Mouse (Mus musculus): Measurements from ENCODE around the gene Etv3.
"Not testable (repeated sequence)": the region's sequence is repeated elsewhere in the genome, so short reads cannot be mapped to it uniquely, and the experiment has no call there.

Gene Etv3

DNA sequence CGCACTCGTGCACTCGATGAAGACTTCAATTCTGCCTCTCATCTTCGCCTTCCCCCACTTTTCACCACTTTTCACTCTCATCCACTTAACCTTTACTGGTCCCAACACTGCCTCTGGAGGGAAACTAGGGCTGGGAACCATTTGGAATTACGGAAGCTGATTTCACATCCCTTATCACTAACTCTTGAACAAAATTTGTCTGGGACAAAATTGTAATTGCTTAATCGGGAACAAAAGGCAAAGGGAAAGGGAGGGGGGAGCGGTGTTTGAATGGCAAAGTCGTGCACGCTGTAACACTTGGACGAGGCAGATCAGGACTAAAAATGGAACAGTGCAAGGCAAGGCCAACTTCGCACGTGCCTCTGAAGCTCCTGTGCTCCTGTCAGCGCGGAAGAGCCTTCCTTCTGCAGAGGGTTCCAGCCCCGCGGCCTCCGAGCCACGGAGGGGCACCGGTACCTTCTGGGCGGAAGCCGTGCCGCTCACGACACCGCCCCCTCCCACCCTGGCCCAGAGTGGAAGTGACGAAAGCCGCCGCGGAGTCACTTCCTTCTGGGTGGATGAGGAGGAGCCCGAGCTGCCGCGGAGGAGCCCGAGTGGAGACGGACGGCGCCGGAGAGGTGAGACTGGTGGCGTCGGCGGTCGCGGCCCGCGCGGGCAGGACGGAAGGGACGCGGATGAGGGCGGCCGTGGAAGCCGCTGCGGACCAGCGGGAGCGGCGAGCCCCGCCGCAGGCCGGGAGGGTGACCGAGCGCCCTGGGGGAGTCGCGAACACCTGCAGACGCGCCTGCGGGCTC lies at the start of gene Etv3:
TSS of gene Etv3 (plus strand) at position 365 of the 794 bp plus-strand sequence.
- DNase-seq, result peak; percentile 91

DNA sequence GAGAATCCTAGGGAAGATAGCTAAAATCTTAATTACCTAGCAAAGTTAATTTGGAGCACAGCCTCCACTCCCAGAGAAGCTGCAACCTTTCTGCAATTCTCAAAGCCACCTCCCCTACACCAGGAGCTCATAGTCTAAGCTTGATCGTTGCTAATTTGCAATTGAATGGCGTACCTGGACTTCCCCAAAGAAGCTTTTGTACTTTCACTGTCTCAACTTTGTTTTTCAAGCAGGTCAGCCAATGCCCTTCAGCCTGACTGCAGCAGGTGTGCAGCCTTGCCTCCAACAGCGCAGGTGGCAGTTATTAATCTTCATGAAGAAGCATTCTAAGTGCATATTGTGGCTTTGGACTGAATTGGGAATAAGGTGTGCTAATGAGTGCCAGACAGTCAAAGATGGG lies 47.3 kb upstream of the Etv3 start:
- DNase-seq, result not testable (repeated sequence)

DNA sequence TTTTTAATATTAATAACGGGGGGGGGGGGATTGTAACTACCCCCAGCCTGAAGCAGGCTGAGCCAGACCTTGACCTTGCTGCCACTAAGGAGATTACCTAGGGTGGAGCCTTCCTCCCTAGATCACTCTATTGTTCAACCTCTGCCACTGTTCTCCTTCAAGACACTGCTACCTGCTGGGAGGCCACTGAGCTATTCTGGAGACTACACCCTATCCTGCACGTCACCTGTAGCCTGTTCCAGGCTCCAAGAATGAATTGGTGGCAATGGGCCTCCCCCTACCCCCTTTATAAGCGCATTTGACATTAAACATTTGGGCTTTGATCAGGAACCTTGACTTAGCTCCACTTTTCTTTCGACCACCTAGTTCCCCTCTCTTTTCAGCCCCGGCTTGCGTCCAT lies 46.6 kb upstream of the Etv3 start:
- DNase-seq, result not testable (repeated sequence)

DNA sequence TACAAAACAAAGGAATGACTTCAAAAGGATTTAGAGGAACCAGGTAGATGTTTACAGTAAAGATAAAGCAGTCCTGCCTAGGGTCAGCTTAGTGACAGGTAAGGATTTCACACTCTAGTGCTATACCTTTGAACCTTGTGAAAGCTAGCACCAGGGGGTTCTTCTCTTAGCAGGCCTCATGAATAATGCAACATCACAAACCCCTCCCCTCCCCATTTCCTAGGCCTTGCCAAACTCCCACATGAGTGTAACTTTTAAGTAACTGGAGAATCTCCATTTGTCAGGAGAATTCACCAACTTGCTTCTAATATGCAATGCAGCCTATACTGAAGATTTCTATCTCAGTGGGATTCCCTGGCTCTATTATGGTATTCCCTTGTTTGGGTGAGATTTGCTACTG lies 46.0 kb upstream of the Etv3 start:
- not testable (repeated sequence) for DNase-seq

DNA sequence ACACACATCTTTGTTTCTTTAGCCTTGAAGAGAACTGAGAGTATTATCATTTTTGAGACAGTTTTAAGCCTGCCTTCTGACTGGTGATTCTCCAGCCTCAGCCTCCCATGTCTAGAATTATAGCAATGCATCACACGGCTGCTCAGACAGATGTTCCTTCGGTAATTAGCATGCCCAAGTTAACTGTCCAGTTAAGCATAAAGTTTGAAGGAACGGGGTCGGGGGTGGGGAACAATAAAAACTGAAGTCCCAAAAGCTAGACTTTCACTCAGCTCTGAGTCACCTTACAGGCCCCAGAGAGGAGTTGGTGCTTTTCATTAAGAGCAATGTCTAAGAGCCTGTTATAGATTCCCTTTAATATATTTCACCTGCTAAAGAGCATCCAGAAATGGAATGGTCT lies 37.8 kb upstream of the Etv3 start:
- DNase-seq, result no peak

DNA sequence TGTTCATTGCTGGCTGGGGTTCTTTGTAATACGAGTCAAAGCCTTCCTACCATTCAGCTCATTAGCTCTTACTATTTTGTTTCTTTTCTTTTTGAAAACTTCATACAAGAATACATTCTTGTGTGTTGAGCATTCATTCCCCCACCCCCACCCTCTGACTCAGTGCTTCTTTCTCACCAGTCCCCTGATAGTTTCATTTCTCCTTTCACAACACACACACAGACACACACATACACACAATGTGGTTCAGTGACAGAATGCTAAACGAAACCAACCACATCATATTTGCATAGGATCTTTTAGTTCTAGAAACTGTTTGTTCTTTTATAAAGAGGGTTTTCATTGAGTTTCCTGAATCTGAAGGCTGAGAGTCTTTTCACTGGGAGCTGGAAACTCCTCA lies 37.3 kb upstream of the Etv3 start:
- no peak for DNase-seq

DNA sequence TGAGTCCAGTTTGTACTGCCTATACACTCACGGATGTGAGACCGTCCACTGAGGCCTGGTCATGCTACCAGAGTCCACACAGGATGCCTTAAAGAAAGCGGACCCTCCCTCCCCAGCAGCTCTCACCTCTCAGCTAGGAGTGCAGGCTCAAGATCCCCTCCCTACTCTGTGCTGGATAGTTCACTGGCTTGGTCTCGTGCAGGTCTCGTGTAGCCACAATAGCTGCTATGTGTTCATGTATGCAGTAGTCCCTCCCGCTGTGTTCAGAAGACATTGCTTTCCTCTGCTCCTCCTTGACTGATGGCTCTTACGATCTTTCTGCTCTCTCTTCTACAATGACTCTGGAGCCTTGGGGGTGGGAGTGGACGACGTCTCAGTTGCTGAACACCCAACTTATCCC lies 26.9 kb upstream of the Etv3 start:
- DNase-seq, result no peak

DNA sequence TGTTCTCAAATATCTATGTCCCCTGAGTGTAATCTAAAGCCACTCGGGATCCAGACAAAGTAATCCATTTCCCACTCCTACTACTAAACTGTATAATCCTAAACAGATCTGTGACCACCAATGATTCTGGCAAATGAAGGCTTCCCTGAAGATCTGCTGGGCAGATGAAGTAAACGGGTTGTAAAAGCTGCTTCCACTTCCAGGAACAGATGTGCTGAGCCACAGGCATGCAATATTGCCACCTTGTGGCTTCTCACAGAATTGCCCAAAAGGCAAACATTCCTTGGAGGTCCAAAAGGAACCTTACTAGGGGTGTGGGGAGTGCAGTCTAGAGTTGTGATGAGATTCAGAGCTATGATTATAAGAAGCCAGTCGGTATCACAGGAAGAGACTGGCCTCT lies 26.1 kb upstream of the Etv3 start:
- DNase-seq, result peak; percentile 82

DNA sequence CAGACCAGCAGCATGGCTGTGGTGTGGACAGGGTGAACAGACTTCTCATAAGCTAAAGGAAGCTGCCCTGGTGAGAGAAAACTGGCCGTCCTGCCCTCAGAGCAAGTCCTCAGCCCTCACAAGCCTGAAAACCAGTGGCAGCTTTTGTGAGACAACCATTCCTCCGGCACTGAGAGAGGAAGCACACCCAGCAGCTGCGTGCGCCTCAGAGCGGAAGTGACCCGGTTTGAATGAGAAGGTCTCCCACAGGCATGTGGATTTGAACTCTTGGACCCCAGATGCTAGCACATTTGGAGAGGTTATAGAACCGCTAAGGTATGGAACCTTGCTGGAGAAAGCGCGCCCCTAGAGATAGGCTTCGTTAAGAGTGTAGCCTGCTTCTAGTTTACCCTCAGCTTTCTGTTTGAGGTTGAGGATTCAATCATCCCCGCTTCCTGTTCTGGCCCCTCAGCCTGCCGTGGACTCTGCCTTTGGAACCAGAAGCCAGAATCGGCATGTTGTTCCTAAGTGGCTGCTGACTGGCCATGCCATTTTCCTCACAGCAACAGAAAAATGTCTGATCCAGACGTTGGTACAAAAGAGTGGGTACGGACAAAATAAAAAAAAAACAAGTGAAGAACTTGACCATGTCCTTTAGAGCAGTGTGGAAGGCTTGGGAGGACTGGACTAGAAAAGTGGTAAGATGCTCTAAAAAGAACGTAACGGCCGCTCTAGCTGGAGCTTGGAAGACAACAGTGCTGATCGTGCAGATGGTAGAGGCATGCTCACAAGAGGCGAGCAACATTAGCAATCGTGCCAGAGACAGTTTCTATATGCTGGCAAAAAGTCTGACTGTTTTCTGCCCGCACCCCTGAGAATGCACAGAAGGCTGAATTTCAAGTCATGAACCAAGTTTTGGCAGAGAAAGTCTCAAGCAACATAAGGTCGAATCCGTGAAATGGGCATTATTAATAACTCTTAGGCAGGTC lies 24.8 kb upstream of the Etv3 start:
- no peak for DNase-seq

DNA sequence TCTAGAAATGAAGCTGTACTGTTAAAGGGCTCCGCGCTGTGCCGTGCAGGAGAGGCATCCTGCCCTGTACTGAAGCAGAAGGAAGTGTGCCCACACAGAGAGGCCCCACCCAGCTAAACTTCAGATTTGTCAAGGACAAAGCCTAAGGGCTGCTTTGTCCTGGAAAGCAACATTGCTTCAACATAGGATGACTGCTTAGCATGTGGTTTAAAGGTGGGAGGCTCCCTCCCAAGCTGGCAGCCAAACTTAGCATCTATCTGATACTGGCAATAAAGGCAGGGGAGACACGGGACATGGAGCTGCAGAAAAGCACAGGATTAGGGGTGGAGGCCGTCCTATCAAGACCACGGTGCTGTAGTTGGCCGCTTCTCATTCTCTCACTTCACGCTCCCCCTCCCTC lies 24.1 kb upstream of the Etv3 start:
- DNase-seq, result no peak

DNA sequence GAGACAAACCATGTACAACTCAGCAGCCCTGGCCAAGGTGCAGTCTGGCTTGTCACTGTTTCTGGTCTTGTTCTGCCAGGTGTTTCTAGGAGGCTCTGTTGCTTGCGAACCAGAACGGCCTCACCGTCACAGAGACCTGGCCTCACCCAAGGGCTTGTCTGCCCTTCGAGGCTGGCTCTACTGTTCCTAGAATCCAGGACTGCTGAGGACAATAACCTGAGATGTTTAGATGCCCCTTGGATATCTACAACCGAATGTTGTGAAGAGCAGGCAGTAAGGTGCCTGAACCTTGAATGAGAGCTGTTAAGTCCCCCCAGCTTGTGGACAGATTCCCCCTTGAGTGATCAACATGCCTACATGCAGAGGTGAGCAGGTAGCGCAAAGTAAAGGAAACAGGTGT lies 22.4 kb upstream of the Etv3 start:
- no peak for DNase-seq

DNA sequence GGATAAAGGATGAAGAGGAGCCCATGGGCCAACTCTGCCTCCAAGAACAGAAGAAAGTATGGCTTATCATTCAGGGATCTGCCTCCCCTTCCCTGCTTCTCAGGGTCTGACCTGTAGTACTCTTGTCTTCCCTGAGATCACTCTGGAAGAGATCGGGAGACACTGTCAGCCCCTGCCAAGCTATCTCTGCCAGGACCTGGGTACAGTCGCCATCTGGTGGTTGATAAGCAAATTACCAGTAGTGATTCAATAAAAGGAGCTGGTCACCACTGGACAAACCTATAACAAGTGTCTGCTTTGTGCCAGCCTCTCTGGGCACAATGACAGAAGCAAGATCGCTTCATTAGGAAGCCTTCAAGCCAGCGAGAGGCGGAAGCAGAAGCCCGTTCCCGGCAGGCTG lies 20.9 kb upstream of the Etv3 start:
- no peak for DNase-seq

DNA sequence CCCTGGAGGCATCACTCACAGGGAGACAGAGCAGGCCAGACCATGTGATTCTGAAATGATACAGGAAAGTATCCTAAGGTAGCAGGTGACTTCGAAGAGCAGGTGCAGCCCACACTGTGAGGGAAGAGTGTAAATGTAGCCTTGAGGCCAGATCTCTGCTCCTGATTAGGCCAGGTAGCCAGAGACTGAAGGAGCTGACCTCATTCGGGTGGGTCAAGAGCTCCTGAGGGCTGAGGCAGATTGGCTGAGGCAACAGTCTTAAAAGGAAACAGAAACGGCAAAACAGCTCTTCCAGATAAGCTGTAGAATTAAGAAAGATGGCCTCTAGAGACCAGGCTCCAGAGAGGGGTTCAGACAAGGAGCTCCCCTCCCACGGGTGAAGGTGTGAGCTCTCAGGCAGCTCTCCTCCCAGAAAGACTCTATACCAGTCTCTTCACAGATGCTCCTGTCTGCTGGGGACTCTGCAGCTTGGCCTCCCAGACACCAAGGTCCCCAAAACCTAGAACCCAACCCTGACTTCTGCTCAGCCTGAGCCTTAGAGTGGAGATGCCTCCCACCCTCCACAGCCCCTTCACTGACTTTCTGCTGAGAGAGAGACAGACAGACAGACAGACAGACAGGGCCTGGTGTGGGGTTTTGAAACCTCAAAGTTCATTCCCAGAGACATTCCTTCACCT lies 20.3 kb upstream of the Etv3 start:
- DNase-seq, result no peak

DNA sequence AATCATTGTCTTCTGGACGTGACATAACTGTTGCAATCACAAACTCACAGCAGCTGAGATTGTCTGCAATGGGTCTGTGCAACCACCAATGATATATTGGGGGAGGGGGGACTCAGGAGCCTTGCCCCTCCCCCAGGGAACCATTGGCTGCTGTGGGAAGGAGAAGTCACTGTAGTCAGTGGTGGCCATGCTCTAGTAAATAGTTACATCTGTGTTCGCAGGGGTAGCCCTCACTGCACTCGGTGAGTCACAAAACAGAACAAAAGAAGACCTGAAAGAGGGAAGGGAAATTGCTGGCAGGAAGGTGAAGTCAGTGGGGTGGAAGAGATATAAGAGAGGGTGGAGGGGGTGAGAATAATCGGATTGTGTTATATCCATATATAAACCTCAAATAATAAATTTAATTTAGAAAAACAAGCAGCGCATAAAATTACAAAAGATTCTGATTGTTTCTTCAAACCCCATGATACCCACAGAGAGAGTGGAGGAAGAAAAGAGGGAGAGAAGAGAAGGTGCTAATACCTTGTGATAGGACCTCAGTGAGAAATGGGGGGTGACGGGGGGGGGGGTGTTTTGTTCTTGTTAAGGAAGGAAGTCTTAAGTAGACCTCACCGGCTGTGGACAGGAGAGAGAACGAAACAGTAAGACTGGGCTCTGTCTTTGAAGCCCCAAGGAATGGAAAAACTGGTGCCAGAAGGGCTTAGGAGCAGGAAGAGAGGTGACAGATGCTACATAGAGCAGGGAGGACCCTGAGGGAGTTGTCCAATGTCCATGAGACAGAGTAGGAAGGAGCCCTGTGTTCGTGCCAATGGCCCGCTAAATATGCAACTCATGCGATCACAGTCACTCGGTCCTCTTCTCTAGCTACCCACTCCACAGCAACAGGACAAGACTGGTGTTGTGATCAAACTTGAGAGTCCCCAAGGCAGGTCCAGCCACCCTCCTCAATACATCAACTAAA lies 18.5 kb upstream of the Etv3 start:
- no peak for DNase-seq

DNA sequence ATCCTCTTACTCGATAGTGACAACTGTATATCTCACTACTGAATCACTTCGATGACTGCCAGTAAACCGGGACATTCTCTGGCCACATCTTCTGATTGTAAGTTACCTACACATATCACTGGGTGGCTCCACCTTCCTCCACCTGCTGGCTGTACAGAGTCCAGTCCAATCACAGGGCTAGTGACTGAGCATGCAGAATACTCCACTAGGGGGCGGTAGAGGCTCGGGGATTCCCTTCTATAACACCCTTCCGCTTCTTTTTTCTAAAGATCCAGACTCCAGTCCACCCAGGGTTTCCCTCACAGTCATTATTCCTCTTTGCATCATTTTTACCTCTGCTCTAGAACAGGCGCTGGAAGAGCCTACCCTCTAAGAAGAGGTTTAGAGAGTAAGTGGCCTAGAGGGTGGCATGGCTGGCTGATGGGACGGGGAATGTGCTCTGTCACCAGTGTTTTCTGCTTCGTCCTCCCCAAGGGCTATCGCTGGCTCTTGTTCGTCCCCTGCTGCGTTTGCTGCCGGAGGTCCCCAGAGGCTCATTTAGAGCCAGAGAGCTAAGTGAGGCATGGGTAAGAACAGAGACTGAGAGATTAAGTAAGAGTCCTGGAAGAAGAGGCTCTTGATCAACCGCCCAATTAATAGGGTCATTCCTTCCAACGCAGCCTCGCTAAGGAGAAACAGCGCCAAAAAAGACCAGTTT lies 16.9 kb upstream of the Etv3 start:
- peak; percentile 89 for DNase-seq

DNA sequence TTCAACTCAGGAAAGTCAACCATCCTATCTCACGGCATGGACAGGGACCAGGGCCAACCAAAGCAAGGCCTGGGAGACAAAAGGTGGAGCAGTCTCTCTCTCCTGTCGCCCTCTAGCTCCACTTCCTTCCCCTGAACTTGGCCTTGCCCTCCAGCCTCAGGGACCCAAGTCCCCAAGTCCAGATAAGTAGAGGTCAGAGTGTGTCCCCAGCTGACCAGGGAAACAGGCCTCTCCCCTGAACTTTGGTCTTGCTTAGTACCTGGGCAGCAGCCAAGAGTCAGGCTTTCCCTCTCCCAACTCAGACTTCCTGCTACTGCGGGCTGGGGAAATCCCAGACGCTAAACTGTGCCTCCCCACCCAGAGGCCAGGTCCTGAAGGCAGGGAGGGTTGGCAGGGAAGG lies 16.1 kb upstream of the Etv3 start:
- no peak for DNase-seq

DNA sequence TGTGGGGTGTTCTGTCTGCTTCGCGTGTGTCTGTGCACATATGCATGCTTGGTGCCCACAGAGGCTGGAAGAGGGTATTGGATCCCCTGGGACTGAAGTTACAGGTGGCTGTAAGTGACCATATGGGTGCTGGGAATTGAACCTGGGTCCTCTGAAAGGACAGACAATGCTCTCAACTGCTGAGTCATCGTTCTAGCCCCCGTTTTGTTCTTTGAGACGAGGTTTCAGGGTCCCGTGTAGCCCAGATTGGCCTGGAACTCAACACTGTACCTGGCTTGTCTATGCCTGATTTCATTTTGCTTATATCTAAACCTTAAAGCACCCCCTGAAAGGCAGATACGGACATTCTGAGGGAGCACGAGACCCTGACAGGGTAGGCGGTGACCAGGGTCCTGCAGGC lies 14.4 kb upstream of the Etv3 start:
- no peak for DNase-seq

DNA sequence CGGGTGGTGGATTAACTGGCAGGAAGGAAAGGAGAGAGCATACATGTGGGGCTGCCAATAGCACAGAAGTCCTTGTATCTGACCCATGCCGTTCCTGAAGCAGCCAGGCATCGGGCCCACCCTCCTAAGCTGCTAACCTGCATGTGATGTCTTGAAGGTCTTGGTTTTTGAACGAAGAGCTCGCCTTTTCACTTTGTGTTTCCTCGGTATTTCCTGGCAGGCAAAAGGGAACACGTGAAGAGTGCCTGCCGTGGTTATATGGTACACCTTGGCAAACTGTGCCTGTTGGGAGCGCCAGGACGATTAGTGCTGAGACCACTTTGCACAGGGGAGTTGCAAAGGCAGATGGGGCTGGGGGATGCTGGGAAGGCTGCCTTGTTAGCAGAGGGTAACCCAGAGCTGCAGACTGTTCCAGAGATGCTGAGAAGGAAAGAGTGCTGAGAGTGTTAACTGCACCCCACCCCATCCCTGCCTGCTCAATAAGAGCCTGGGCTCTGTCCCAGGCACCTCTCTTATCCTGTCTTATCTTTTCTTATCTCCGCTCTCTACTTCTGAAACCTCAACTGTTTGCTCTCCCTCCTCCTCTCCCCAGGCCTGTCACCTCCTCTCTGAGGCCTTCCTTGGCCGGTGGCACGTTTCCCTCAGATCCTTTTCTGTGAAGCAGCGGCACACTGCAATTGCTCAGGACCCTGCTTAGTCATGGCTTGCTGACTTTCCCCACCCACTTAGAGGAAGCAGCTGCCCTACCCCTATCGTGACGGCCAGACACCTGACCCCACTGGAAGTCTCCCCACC lies 13.0 kb upstream of the Etv3 start:
- DNase-seq, result no peak

DNA sequence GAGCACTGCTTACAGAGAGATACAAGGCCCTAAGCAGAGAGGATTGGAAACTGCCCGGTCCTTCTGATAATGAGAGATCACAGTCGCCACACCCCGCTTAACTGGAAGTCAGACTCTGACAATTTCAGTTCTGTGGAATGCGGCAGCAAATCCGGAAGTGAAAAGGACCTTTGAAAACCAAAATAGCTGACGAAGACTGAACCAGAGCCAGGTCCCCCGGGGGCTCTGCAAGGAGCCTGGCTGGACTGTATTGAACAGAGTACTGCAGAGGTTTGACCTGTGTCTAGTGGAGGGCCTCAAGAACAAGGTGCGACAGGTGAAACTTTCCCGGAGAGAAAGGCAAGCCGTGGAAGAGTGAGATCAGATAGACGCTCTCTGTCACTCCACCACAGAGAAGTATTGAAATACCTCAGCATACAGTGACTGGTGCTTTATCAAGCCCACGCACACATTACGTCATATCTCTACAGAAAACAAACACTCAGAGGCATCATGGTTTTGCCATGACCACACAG lies 9.6 kb upstream of the Etv3 start:
- no peak for DNase-seq

DNA sequence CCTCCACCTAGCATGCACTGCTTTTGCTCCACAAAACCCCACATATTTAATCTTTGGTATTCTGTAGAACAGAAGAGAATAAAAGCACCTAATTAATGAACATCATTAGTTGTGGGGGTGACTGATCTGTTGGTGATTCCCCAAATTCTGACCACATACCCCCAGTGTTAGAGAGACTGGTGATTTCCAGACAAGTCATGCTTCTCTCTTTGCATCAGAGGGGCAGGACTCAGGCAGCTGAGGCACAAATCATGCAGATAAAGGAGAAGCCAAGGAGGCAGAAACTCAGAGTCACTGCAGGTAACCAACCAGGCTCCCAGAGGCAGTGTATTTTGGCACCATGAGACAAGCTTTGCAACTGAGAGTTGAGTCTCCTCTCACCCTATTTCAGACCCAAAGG lies 6.8 kb upstream of the Etv3 start:
- no peak for DNase-seq

DNA sequence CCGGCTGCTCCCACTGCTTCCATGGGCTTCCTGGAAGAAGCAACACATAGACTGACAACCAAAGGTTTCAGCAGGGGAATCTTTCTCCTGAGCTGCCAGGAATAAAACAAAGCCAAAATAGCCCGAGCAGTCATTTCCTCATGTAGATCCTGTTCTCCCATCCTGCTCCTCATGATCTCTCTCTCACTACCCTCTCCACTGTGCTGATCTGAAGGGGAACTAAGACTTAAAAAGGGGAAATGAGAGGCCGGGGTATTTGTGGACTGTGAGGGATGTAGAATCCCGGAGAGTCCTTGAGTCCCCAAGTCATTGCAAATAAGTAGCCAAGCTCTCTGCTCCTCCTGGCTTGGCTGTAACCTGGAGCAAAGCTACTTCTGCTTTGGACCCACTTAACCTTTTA lies 4.1 kb upstream of the Etv3 start:
- DNase-seq, result no peak
